Mouse (Mus musculus) neural tube, embryonic 15.5 days (tissue): ENCODE results near the gene Ldb3. TPM values are rescaled to one million over a fixed set of nuclear protein-coding genes. Genes with fewer than 3 reads are reported as not detected.

Source experiments
- ATAC-seq: fragments of 200-750 bp; cut with Nextera tagmentation; 2 replicates; pipeline ENCODE4 v1.8.0; 2017; ENCODE audit warnings: mild to moderate bottlenecking, moderate TSS enrichment, moderate library complexity; ENCODE audit not compliant: low FRiP score
- H3K27ac ChIP-seq: fragments of 300-500 bp; sonication (generic); replicated peaks from 2 replicates; pipeline ENCODE4 v1.5.1; 2015; ENCODE audit warnings: mild to moderate bottlenecking, inconsistent platforms
- H3K27me3 ChIP-seq: fragments of 300-500 bp; sonication (generic); replicated peaks from 2 replicates; pipeline ENCODE4 v1.6.1; 2015; ENCODE audit warnings: inconsistent platforms
- H3K36me3 ChIP-seq: fragments of 300-500 bp; sonication (generic); 2 replicates; pipeline ENCODE4 v1.6.1; 2015; ENCODE audit warnings: inconsistent platforms
- H3K4me1 ChIP-seq: fragments of 300-500 bp; sonication (generic); 2 replicates; pipeline ENCODE4 v1.6.1; 2015; ENCODE audit warnings: inconsistent platforms
- H3K4me2 ChIP-seq: fragments of 300-500 bp; sonication (generic); 2 replicates; pipeline ENCODE4 v1.6.1; 2015; ENCODE audit warnings: inconsistent platforms, mild to moderate bottlenecking, moderate library complexity
- H3K4me3 ChIP-seq: fragments of 300-500 bp; sonication (generic); replicated peaks from 2 replicates; pipeline ENCODE4 v1.5.1; 2015; ENCODE audit warnings: mild to moderate bottlenecking, inconsistent platforms
- H3K9ac ChIP-seq: fragments of 300-500 bp; sonication (generic); replicated peaks from 2 replicates; pipeline ENCODE4 v1.6.1; 2015; ENCODE audit warnings: mild to moderate bottlenecking, inconsistent platforms
- H3K9me3 ChIP-seq: fragments of 300-500 bp; sonication (generic); replicated peaks from 2 replicates; pipeline ENCODE4 v1.6.1; 2016; ENCODE audit warnings: inconsistent platforms
- WGBS: fragments of 180-500 bp; shearing (Covaris S2); methylation state at CpG from one replicate; pipeline ENCODE4 v1.1.7; 2015; ENCODE audit warnings: mixed read lengths; 5-methylcytosine and 5-hydroxymethylcytosine counted together
- polyA plus RNA-seq: library from polyadenylated mRNA; unstranded; fragments of >200 nt; fragmentation: Nextera tagmentation; extraction: Ambion mirVana; gene quantifications from 2 replicates; pipeline ENCODE4 v1.2.1, GENCODE M21; 2015

Ldb3 gene
- 3.5 and 4.9 TPM in 2 replicates for polyA plus RNA-seq

DNA sequence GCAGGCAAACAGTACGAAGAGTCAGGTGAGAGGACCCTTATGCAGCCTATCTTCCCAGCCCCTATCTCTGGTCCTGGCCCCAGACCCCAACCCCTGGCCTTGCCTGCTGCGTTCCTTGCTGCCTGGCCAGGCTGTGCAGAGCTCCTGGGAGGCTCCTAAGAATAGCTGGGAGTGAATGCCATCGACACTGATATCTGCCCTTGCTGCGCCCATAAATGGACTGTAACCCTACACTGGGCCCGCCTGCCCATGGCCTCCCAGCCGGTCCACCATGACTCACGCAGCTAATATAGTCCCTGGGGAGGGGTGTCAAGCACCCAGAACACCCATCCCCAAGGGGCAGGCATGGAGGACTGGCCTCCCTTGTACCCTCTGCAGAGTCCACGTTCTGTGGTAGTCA is at the start of gene Ldb3:
Gene Ldb3 (minus strand): TSS at position 185 of the 400 bp plus-strand sequence.
- WGBS, result 66% methylated on average over 8 of the region's 8 CpGs
- Histone ChIP-seq H3K9ac (no peak within 1 kb of the TSS), H3K27me3 (no peaks in the 10 kb centered on the region), H3K9me3 (no peaks in the 10 kb centered on the region), H3K27ac (no peak within 1 kb of the TSS), H3K36me3 (no peaks in the 10 kb centered on the region), H3K4me1 (no peaks in the 10 kb centered on the region), H3K4me3 (no peak within 1 kb of the TSS), H3K4me2 (no peak within 1 kb of the TSS)
- ATAC-seq, result no peak

DNA sequence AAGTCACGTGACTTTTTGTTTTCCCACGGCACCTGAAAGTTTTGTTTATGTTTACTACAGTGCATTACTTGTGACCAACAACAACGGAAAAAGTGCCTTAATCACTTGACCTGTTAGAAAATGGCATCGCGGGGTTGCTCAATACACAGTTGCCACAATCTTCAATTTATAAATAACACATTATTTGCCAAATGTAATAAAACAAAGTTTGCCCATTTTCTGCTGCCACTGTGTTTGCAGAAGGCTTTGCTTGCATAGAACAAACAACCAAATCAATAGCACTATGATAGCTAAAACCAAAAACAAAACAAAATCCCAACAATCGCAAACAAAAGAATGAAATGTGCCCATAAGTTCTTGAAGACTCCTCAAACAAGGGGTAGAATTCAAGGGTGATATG is 47.2 kb upstream of the Ldb3 start:
- Histone ChIP-seq H3K9ac (no peak overlapping the region), H3K27me3 (no peaks in the 10 kb centered on the region), H3K36me3 (no peaks in the 10 kb centered on the region), H3K27ac (no peak overlapping the region), H3K9me3 (no peaks in the 10 kb centered on the region), H3K4me3 (no peak overlapping the region), H3K4me2 (no peak overlapping the region), H3K4me1 (no peaks in the 10 kb centered on the region)
- WGBS, result 89% methylated on average over 6 of the region's 6 CpGs
- no peak for ATAC-seq

DNA sequence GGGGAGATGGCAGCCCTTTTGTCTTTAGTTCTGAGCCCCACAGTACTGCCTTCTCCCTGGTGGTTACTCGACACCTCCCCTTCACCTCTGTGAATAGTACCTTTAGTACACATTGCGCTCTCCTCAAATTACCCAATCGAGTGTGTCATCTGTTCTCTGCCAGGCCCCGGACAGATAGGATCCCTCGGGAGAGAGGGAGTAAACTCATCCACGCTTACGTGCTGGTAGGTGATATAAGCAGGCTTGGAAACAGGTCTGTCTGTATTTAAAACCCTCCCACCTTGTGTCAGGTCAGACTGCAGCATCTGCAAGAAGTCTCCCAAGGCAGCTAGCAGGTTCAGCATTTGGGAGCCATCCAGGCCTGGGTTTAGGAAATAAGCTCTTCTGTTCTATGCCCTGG is 46.7 kb upstream of the Ldb3 start:
- no peak overlapping the region for H3K4me2 ChIP-seq
- no peak for ATAC-seq
- H3K9ac ChIP-seq, result no peak overlapping the region
- H3K36me3 ChIP-seq, result no peaks in the 10 kb centered on the region
- H3K9me3 ChIP-seq, result no peaks in the 10 kb centered on the region
- no peaks in the 10 kb centered on the region for H3K4me1 ChIP-seq
- no peak overlapping the region for H3K27ac ChIP-seq
- H3K4me3 ChIP-seq, result no peak overlapping the region
- WGBS, result 39% methylated on average over 7 of the region's 7 CpGs
- no peaks in the 10 kb centered on the region for H3K27me3 ChIP-seq

DNA sequence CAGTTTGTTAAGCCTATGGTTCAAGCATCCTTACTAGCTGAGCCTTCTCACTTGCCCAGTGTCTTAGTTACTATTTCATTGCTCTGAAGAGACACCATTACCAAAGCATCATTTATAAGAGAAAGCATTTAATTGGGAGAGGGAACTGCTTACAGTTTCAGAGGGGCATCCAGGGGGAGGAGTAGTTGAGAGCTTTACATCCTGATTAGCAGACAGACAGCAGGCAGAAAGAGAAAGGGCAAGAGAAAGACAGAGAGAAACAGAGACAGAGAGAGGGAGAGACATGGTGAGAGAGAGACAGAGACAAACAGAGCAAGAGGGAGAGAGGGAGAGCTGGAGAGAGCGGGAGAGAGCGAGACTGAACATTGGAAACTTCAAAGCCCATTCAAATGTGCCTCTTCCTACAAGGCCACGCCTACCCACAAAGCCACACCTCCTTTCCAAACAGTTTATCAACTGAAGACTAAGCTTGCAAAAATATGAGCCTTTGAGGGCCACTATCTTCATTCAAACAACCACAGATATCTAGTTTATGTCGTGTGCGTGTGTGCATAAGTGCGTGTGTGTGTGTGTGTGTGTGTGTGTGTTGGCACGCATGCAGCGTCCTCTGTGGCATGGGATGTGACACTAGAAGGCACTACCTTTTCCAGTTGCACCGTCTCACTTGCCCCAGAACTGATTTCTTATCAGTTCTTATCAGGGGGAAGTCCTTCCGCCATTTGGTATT is 44.4 kb upstream of the Ldb3 start:
- no peaks in the 10 kb centered on the region for H3K27me3 ChIP-seq
- no peaks in the 10 kb centered on the region for H3K4me1 ChIP-seq
- no peaks in the 10 kb centered on the region for H3K36me3 ChIP-seq
- H3K9ac ChIP-seq, result no peak overlapping the region
- no peaks in the 10 kb centered on the region for H3K9me3 ChIP-seq
- no peak for ATAC-seq
- H3K4me2 ChIP-seq, result no peak overlapping the region
- no peak overlapping the region for H3K4me3 ChIP-seq
- WGBS, result 79% methylated on average over 10 of the region's 10 CpGs
- H3K27ac ChIP-seq, result no peak overlapping the region

DNA sequence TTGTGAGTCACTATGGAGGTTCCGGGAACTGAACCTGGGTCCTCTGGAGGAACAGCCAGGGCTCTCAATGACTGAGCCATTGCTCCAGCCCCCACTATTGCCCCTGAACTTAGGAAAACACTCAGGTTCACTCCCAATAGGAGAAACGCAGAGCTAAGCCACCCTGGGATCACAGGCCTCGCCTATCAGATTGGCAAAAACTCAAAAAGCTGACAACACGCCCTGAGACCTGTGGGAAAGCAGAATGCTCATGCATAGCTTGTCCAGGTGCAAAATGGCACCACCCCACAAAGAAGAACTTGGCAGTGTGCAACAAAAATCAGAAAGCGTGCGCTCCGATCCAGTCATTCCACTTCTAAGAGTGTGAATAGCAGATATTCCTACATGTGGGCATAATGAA is 38.3 kb upstream of the Ldb3 start:
- Histone ChIP-seq H3K4me2 (no peak overlapping the region), H3K36me3 (no peaks in the 10 kb centered on the region), H3K4me1 (no peaks in the 10 kb centered on the region), H3K9me3 (no peaks in the 10 kb centered on the region), H3K27me3 (no peaks in the 10 kb centered on the region), H3K4me3 (no peak overlapping the region), H3K9ac (no peak overlapping the region), H3K27ac (no peak overlapping the region)
- WGBS, result 88% methylated on average over 7 of the region's 7 CpGs
- no peak for ATAC-seq

DNA sequence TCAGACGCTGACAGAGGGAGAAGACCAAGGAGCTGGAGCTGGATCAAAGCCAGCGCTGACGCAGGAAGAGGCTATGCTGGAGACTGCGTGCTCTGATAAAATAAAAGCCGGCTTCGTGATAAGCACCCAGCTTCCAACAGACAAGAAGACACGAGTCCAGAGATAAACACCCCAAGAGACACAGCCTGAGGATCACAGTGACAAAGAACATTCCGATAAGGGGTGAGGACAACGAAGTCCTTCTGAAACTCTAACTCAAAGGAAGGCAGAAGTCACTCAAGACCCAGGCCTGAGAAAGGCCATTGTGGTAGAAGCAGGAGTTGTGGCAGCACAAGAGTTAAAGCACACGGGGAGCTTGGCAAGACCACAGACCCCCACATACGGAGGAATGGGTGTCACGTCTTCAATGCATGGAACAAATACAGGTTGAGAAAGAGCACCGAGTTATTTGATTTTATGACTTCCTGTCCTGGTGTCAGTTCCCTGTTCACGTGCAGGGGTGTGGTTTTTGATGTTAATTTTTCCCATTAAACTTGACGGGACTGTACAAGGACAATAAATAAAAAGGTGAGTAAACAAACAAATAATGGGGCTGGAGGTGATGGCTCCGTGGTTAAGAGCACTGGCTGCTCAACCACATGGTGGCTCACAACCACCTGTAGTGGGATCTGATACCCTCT is 35.2 kb upstream of the Ldb3 start:
- H3K36me3 ChIP-seq, result no peaks in the 10 kb centered on the region
- ATAC-seq, result no peak
- H3K4me2 ChIP-seq, result no peak overlapping the region
- H3K27ac ChIP-seq, result no peak overlapping the region
- H3K4me3 ChIP-seq, result no peak overlapping the region
- no peaks in the 10 kb centered on the region for H3K9me3 ChIP-seq
- no peaks in the 10 kb centered on the region for H3K4me1 ChIP-seq
- H3K27me3 ChIP-seq, result no peaks in the 10 kb centered on the region
- H3K9ac ChIP-seq, result no peak overlapping the region
- WGBS, result 85% methylated on average over 16 of the region's 16 CpGs

DNA sequence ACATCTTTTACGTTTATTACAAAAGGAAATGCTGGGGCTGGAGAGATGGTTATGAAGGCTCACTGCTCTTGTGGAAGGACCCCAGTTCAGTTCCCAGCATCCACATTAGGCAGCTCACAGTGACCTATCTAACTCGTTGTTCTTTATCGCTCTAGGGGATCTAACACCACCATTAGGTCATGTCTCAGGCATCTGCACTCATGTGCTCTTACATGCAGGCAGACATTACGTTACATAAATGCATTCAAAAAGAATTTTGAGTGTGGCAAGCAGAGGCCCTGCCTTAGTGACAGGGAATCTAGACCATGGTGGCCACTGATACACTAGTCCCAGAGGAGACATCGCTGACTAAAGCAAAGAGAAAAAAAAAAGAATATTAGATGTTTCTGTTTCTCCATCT is 34.6 kb upstream of the Ldb3 start:
- Histone ChIP-seq H3K4me3 (no peak overlapping the region), H3K4me1 (no peaks in the 10 kb centered on the region), H3K27ac (no peak overlapping the region), H3K36me3 (no peaks in the 10 kb centered on the region), H3K9me3 (no peaks in the 10 kb centered on the region), H3K27me3 (no peaks in the 10 kb centered on the region), H3K9ac (no peak overlapping the region), H3K4me2 (no peak overlapping the region)
- 92% methylated on average over 5 of the region's 5 CpGs for WGBS
- ATAC-seq, result no peak

DNA sequence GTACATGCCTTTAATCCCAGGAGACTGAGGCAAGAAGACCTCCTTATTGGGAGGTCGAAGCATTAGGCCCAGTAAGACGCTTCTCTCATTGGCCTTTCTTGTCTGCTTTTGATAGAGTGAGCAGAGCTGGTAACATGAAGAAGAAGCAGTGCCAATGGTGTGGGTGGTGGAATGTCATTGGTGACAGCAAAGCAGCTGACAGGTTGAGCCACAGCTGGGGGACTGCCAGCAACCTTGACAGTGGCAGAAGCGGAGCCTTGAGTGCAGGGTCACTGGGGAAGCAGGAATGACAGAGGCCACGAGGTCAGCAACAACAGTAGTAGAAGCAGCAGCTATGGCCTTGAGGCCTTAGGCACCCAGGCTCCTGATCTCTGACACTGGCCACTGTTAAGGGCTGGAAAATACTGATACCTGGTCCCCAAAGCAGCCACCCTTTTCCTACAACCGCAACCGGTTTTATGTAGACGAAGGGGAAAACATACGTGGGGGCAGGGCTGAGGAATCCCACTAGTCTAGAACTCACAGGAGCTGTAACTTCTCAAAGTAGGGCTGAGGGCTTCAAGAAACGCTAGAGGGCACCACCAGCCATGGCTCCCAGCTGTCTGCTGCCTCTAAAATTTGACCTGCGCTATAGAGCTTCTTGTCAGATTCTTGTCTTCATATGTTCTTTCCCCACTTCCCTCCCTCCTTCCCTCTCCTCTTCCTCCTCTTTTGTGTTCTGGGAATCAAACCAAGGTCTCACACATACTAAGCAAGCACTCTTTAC is 32.3 kb upstream of the Ldb3 start:
- Histone ChIP-seq H3K9me3 (no peaks in the 10 kb centered on the region), H3K4me1 (peaks cover 2% of the 10 kb centered on the region; the same call in 1 of the 2 replicates), H3K4me2 (no peak overlapping the region), H3K9ac (no peak overlapping the region), H3K4me3 (no peak overlapping the region), H3K27me3 (peaks cover 5% of the 10 kb centered on the region), H3K27ac (no peak overlapping the region), H3K36me3 (no peaks in the 10 kb centered on the region)
- WGBS, result 45% methylated on average over 10 of the region's 10 CpGs
- no peak for ATAC-seq

DNA sequence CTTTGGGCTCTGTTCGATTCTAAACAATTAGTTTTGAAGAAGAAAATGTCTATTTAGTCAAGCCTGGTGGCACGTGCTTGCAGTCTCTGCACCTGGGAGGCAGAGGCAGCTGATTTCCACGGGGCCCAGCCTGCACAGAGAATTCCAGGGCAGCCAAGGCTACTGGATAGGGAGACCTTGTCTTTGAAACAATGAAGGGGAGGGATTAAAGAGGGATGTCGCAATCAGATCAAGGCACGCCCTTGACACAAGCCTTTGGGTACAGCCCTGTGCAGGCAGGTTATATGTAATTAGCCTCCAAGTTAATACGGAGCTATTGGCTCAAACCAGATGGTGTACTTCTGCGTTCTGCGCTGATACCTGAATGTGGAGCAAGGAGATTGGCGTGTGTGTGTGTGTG is 30.3 kb upstream of the Ldb3 start:
- 39% methylated on average over 9 of the region's 9 CpGs for WGBS
- H3K9me3 ChIP-seq, result no peaks in the 10 kb centered on the region
- H3K27me3 ChIP-seq, result peaks cover 20% of the 10 kb centered on the region
- peaks cover 9% of the 10 kb centered on the region for H3K4me1 ChIP-seq
- no peak for ATAC-seq
- H3K36me3 ChIP-seq, result no peaks in the 10 kb centered on the region
- no peak overlapping the region for H3K4me2 ChIP-seq
- no peak overlapping the region for H3K4me3 ChIP-seq
- no peak overlapping the region for H3K27ac ChIP-seq
- no peak overlapping the region for H3K9ac ChIP-seq

DNA sequence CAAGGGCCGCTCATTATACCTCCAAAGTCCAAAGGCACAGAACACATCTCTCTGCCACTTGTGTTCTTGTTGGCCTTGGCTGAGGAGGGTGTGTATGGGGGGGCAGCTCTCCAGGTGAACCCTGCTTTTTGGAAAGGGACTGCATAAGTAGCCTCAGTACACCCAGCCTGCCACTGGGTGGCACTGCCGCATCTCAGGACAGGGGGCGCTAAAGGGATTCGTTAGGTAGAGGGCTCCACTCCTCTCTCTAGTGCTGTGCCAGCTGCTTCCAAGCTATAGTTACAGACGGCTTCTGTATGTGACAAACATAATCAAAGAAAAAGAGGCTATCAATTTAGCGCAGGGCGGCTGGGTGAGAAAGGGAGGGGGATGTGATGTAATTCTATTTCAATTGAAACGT is 28.3 kb upstream of the Ldb3 start:
- WGBS, result 2% methylated on average over 8 of the region's 8 CpGs
- Histone ChIP-seq H3K27ac (no peak overlapping the region), H3K27me3 (peaks cover 20% of the 10 kb centered on the region), H3K36me3 (no peaks in the 10 kb centered on the region), H3K4me1 (peaks cover 9% of the 10 kb centered on the region), H3K4me3 (no peak overlapping the region), H3K4me2 (no peak overlapping the region), H3K9ac (no peak overlapping the region), H3K9me3 (no peaks in the 10 kb centered on the region)
- peak; percentile 79 for ATAC-seq

DNA sequence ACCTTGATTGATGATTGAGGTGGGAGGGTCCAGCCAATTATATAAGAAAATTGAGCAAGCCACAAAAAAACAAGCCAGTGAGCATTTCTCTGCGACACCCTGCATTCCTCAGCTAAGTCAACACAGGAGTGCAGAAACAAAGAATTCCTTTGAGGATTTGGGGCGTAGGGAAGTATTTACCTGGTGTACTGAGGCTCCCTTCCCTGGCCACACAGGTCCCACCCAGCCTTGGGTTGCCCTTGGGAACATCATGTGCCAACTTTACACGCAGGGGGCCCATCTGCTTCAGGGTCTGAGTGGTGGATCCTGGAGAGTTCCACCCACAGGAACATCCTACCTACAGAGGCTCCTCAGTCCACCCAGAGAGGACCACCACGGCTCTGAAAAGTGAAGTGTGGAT is 27.1 kb upstream of the Ldb3 start:
- no peaks in the 10 kb centered on the region for H3K9me3 ChIP-seq
- no peaks in the 10 kb centered on the region for H3K36me3 ChIP-seq
- H3K27me3 ChIP-seq, result peaks cover 20% of the 10 kb centered on the region
- WGBS, result 71% methylated on average over 4 of the region's 4 CpGs
- no peak overlapping the region; the same call in 1 of the 2 replicates for H3K4me2 ChIP-seq
- H3K27ac ChIP-seq, result no peak overlapping the region
- H3K4me3 ChIP-seq, result no peak overlapping the region
- ATAC-seq, result no peak
- peaks cover 9% of the 10 kb centered on the region for H3K4me1 ChIP-seq
- H3K9ac ChIP-seq, result no peak overlapping the region

DNA sequence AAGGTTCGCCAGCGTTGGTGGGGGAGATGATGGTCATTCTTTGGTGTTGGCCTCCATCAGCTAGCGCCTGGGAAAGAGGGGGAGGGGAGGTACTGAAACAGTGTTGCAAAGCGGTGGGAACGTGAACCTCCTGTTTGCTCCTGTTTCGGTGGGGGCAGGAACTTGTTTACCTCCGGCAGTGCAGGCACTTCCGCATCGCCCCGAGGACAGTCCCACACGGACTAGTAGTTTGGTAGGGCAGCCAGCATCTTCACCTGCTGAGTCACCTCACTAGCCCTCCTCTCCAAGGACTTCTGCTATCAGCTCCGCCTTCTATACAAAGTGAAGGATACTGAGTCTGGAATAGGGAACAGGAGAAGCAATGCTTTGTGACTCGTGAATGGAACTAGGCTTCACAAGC is 26.6 kb upstream of the Ldb3 start:
- H3K9ac ChIP-seq, result no peak overlapping the region
- H3K27me3 ChIP-seq, result peaks cover 20% of the 10 kb centered on the region
- no peaks in the 10 kb centered on the region for H3K9me3 ChIP-seq
- H3K27ac ChIP-seq, result no peak overlapping the region
- ATAC-seq, result no peak
- no peaks in the 10 kb centered on the region for H3K36me3 ChIP-seq
- H3K4me3 ChIP-seq, result peak overlapping the region; percentile 19; the same call in 1 of the 2 replicates
- peak overlapping the region; percentile 50 for H3K4me2 ChIP-seq
- 4% methylated on average over 13 of the region's 13 CpGs for WGBS
- H3K4me1 ChIP-seq, result peaks cover 9% of the 10 kb centered on the region
